Mouse (Mus musculus): Measurements from ENCODE around the gene Zfp619.
"Not testable (repeated sequence)": the region's sequence is repeated elsewhere in the genome, so short reads cannot be mapped to it uniquely, and the experiment has no call there.

Gene Zfp619

DNA sequence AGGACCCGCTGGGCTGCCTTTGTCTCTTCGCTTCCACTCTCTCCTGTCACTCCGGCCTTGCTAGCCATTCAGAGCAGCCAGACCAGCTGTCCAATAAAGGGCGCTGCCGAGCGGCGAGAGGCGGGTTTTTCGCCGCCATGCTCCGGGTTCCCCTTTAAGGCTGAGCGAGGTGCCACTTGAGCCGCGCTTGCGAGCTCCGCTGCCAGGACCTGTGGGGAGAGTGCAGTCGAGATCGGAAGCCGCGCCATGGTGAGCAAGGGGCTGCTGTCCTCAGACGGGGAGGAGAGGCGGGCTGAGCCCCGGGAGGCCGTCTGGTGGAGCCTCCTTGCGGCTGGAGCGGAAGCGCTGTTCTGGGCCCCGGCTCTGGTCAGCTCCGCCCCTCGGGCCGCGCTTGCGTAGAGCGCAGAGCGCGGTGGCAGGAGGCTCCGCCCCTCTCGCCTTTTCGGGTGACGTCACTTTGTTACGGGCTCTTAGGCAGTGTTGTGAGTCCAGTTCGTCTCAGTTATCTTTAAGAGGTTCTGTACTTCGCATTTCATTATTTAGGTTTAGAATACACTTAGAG lies at the start of gene Zfp619:
Zfp619 (plus strand) TSS at position 151 of the 562 bp plus-strand sequence.
- DNase-seq (ENCODE audit: low read depth, low spot score): peak; percentile 92

DNA sequence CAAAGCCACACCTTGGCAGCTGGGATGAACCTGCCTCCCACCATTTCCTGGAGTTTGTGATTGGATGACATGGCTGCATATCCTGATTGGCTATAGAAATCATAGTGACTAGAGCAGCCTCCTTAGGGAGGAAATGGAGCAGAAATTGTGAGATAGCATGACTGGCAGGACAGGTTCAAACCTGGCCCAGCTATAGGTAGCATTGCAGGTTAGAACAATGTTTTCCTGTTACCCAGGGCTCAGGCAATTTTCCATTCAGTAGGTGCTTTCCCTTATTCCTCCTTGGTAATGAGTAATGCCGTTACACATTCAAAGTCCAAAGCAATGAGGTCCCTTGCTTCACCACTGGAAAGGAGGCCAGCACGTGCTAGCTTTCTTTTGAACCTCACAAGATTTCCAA lies 38.6 kb upstream of the Zfp619 start:
- no peak for DNase-seq (ENCODE audit: low read depth, low spot score)

DNA sequence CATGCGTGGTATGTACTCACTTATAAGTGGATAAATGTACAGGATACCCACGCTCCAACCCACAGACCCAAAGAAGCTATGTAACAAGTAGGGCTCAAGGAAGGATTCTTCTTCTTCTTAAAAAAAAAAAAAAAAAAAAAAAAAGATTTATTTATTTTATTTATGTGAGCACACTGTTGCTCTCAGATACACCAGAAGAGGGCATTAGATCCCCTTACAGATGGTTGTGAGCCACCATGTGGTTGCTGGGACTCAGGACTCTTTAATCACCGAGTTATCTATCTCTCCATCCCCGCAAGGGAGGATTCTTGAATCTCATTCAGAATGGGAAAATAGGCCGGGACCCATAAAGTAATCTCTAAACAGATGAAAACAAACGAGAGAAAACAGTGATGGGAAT lies 33.2 kb upstream of the Zfp619 start:
- DNase-seq (ENCODE audit: low read depth, low spot score): no peak

DNA sequence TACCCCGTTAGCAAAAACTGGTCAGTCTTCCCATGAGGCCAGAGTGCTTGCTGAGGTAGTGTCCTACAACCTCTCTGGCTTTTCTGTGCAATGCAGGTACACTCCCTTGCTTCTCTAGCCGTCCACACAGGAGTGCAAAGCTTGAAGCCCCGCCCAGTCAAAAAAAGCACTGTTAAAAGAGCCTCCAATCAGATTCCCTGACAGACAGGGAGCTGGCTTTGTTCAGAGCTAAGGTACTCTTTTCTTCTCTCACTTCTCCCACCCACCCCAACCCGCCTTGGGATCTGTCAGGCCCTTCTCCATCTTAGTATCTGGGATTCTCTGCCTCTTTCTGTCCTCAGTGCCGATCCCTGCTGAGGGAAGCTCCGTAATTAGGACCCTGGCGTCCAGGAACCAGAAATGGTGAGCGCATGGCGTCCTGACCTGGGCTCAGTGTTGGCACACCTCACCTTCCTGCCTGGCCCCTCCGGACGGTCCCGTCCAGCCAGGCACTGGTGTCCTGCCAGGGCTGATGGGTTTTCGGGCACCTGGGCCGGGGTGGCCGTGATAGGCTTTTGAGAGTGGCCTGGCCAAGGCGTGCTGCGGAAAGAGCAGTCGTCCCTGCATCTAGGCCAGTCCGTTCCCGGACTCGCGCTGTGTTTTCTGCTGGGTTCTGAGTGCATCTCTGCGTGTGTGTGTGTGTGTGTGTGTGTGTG lies 30.3 kb upstream of the Zfp619 start:
- DNase-seq (ENCODE audit: low read depth, low spot score): peak; percentile 26

DNA sequence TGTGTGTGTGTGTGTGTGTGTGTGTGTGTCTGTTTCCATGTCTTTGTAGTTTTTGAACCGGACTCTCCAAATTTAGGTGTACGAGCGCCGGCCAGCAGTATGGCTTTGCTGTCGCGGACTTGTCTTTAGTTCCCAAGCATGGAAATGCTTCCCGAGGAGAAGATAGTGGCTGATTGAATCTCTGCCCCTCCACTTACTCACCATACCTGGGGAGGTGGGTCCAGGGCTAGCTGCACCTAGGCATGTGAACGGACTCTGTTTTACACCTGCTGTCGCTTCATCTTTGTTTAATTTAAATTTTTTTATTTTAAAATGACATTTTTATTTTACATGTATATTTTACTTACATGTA lies 29.7 kb upstream of the Zfp619 start:
- DNase-seq (ENCODE audit: low read depth, low spot score): no peak

DNA sequence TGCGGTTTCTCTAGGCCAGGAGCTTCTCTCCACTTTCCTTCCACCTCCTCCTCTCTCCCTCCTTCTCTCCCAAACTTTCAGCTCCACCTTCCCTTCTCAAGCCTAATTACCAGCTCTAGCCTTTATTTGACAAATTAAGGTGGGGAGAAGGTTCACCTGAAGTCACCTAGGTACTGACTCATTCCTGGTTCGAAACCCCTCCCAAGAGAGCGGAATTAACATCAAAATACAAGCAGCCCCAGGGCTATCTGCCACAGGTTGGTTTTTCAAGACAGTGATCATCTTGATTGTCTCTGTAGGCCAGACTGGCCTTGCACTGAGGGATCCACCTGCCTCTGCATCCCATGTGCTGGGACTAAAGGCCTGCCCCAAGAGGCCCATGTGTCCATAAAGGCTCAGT lies 22.9 kb upstream of the Zfp619 start:
- no peak for DNase-seq (ENCODE audit: low read depth, low spot score)

DNA sequence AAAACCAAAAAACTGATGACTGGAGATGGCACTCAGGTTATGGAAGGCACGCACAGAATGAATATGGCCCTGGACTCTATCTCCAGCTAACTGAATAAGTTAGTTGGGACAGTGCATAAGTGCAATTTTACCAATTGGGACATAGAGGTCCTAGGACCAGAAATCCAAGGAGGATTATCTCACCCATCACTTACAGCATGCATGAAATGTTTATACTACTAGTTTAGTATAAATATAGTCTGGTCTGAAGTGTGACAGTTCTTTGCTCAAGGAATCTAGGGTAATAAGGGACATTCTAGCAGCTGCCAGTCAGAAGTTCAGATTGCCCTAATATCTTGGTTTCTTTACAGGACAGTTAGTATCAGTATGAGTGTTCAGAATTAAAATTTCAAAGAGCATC lies 13.5 kb upstream of the Zfp619 start:
- no peak for DNase-seq (ENCODE audit: low read depth, low spot score)

DNA sequence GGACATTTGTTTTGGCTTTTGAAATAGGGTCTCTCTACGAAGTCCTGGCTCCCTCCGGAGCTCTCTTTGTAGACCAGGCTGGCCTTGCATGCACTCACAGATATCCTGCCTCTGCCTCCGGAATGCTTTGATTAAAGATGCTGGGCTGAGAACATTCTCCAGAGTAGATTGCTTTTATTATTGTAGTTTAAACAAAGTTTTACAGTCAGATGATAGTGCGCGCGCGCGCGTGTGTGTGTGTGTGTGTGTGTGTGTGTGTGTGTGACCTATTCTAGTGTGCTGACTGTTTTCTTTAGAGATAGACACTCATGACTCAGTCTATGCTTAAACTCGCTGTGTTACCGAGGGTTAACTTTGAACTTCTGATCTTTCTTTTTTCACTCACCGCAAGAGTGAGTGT lies 796 bp downstream of the Zfp619 start:
- DNase-seq (ENCODE audit: low read depth, low spot score): peak; percentile 1

DNA sequence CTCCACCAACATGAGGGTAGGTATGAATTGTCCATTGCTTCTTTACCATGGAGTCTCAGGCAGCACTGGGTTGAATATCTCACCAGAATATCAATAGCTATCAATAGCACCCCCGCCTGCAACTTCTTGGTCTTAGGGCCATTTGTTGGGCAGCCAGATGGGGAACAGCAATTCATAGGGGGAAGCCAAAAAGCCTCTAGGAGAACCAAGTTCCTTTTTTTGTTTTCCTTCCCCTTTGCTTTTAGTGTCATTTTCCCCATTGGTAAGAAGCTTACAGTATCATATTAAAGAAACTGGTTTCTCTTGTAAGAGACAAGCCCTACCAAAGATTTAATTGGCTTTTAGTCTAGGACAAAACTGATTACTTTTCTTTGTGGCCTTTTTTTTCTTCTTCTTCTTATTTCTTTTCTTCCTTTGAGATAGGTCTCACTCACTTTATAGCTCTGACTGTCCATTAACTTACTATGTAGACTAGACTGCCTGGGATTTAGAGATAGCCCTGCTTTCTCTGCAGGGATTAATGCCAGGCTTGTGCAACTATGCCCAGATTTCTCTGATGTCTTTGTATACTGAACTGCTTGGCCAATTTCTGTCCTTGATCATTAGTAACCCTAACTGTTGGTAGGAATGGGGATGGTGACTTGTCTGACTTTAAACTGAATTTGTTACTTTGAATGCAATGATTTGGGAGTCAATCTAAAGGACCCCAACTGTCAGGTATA lies 6.3 kb downstream of the Zfp619 start:
- peak; percentile 10 for DNase-seq (ENCODE audit: low read depth, low spot score)

DNA sequence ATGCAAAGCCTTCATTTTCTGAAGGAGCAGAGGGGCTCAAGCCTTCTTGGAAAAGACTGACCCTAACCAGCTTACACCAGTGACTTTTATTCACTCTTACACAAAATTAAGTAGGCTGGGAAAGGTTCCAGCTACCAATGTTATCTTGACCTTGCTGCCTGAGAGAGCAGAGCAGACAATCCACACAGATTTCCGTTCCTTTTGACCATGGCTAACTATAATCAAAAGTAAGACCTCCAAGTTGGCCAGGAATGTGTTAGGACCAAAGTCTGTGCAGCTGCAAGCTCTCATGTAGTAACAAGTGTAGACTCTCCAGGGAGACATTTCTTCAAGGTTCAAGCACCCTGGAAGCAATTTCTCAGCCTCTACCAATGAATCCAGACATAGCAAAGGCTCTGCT lies 25.6 kb downstream of the Zfp619 start:
- DNase-seq (ENCODE audit: low read depth, low spot score): no peak

DNA sequence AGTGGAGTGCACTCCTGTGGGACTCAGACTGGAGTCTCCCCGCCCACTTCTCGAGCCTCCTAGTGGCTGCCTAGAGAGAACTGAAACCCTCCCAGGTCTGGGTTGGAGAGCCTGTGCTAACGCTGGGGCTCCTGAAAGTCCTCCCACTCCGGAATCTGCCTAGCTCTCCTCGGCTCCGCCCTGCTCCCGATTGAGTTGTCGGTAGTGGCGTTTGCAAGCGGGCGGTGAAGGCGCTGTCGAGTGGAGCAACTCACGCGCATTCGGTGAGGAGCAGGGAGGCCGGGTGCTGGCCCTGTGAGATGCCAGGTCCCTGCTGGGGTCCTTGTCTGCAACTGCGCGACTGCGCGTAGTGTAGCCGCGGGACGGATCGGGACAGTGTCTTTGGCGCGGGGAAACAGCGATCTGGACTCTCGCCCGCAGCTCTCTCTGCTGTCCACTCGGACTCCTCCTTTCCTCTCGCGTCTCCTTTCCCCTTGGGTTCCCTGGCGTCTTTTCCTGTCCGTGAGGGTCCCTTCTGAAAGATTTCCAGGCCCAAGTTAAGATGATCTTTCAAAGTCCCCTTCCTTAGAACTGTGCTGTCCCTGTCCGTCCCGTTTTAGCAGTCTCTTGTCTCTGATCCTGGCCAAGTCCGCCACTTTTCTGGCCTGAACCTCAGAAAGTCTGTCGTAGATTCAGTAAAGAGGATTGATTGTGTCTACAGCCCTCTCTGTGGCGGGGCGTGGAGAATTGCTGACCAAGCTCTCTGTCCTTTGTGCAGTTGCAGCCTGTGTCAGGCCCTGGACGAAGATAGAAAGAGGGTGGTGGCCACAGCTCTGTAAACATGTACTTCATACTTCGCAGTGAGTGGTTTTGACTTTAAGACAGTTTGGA lies 26.9 kb downstream of the Zfp619 start:
- peak; percentile 62 for DNase-seq (ENCODE audit: low read depth, low spot score)

DNA sequence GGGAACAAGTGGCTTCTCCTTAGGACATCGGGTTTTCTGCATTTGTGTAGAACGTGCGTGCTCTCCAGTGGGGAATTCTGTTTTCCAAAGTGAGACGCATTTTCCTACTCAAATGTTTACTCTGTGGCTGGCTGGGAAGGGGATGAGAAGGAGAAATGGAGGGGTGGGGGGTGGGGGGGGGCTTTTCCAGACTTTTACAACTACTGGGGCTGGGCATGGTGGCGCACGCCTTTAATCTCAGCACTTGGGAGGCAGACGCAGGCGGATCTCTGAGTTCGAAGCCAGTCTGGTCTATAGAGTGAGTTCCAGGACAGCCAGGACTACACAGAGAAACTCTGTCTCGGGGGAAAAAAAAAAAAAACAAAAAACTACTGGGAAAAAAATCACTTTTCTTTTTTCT lies 27.6 kb downstream of the Zfp619 start:
- DNase-seq (ENCODE audit: low read depth, low spot score): no peak

DNA sequence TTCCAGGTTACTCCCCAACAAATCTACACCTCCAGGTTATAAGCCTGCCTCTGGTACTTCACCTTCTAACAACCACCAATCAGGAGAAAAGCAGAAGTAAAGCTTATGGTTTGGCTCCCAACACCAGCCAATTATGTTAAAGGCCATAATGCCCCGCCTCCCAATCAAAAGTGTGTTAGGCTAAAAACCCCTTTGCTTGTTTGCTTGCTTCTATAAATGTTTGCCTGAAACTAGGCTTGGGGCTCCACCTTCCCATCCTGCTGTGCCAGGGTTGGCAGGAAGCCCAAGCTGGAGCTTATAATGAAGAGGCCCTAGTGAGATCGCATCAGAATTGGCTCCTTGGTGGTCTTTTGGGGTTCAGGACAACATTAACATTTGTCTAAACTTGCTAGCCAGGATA lies 31.8 kb downstream of the Zfp619 start:
- DNase-seq (ENCODE audit: low read depth, low spot score): no peak

DNA sequence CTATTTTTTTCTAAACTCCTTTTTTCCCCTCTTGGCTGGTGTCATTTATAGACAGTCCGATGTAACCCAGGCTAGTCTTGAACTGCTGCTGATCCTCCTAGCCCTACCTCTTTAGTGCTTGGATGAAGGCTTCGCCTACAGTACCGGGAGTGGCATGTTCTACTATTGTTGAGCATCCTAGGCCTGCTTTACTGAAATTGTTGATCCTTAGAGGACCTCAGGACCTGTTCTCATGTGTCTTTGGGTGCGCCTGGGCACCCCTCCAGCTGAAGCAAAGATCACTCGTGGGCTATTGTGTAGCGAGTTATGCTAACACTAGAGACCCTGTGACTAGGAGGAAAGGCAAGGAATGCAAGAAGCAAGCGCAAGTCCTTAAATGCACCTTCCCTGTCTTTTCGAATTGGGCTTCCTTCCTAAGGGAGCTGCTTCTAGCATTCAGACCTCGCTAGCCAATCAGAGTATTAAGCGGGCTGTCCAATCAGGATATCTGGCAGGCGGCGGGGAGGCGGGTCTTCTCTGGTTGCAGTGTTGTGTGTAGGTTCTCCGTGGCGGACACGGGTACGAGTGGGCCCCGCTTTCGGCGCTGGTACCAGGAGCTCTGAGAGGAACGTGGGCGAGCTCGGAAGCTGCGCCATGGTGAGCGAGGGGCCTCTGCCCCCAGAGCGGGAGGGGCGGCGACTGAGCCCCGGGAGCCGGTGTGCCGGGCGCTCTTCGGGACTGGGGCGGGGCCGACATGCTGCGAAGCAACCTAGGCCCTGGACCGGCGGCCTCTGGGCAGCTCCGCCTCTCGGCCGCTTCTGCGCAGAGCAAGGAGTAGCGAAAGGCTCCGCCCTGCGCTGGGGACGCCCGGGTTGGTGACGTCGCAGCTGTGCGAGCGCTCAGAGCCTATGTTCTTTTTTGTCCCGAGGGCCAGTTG lies 34.7 kb downstream of the Zfp619 start:
- peak; percentile 95 for DNase-seq (ENCODE audit: low read depth, low spot score)

DNA sequence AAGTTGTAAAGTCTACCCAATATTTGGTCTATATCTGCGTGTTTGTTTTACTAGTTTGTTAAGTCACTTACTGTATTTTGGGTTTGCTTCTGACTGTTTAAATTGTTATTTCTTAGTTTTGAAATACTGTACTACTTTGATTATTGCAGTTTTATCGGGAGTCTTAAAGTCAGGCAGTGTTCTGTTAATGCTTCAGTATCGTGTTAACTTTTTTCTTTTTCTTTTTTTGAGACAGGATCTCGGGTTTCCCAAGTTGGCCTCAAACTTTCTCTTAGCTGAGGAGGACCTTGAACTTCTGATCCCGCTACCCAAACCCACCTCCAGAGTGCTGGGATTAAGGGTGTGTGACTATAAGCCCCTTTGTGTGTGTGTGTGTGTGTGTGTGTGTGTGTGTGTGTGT lies 35.4 kb downstream of the Zfp619 start:
- no peak for DNase-seq (ENCODE audit: low read depth, low spot score)

DNA sequence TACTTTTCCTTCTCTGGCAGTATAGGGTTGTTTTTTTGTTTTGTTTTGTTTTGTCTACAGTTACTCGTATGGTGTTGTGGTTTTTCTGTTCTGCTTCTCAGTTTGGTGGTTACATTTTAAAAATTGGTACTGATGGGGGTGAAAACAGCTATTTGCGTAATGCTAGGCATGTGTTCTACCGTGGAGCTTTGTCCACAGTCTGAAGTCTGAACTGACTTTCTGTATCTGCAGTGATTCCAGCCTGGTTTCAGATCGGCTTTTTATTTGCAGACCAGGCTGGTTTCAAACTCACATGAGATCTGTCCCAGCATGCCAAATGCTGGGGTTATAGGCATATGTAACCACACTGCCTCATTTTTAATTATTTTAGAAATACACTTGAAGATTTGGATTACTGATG lies 36.3 kb downstream of the Zfp619 start:
- no peak for DNase-seq (ENCODE audit: low read depth, low spot score)

DNA sequence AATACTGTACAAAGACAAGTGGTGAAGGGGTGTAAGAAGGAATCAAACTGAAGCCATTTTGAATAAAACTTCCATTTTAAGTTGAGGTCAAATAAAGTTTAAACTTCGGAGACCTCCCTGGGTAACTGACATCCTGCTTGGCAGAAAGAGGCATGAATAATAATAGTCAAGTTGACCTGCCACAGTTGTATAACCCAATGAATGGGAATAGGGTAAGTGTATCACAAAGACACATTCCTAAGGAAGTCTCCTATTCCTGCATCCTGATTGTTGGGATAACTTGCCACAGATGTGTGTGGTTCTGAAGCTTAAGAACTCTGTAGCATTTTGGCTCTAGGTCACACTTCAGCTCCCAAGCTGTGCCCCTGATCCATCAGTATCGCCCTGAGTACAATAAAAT lies 62.5 kb downstream of the Zfp619 start:
- DNase-seq (ENCODE audit: low read depth, low spot score): no peak

DNA sequence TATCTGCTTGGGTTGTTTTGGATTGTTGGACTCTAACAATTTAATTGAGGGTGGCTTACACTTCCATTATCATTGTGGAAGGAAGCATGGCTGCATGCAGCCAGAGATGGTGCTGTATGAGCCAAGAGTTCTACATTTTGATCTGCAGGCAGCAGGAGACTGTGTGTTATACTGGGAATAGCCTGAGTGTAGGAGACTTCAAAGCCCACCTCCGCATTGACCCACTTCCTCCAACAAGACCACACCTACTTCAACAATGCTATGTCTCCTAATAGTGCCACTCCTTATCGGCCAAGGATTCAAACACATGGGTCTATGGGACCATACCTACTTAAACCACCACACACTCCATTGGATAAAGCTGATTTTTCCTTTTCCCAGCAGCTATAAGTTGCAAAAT lies 63.0 kb downstream of the Zfp619 start:
- no peak for DNase-seq (ENCODE audit: low read depth, low spot score)

DNA sequence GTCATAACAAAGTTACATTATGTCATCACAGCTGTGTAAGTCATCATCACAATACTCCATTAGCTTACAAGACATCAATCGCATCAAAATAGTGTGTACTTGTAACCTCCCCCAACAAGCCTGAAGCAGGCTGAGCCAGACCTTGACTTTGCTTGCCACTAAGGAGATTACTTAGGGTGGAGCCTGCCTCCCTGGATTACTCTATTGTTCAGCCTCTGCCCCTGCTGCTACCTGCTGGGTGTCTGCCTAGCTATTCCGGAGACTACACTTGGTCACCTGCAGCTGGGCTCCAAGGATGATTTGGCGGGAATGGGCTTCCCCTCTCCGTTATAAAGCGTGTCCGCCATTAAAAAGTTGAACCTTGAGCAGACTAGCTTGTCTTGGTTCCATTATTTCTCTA lies 69.3 kb downstream of the Zfp619 start:
- DNase-seq (ENCODE audit: low read depth, low spot score): not testable (repeated sequence)

DNA sequence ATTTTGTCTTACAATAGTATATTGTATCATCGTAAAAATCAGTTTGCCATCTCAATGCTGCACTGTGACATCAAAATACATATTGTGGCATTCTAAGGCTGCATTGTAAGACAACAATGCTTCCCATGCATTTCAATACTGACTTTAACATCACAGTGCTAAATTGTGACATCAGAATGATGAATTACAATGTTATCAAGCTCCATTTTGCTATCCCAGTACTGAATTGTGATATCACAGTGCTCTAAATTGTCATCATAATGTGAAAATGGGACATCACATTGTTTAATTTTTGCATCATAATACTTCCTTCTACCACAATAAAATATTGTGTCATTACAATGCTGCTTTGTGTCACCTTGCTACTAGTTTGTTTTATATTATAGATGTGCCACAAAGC lies 70.5 kb downstream of the Zfp619 start:
- no peak for DNase-seq (ENCODE audit: low read depth, low spot score)

DNA sequence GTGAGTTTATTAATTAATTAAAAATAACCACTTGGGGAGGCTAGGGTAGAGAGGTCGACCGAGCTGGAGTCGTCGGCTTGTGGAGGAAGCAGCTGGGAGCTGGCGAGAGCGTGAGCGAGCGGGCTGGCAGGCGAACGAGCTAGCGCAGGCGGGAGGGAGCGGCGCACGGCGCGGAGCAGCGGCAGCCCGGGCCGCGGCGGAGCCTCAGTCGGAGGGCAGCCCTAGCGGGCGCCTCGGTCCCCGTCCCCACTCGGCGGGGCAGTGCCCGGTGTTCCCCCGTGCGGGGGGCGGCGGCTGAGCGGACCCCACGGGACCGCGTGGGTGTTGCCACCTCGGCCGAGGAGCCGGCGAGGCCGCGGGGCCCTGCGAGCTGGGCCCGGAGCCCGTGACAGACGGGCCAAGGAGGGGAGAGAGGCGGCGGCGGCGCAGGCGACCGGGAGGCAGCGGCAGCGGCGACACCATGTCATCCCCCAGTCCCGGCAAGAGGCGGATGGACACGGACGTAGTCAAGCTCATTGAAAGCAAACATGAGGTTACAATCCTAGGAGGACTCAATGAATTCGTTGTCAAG lies 71.0 kb downstream of the Zfp619 start:
- not testable (repeated sequence) for DNase-seq (ENCODE audit: low read depth, low spot score)

All from telencephalon, adult 2 months (tissue).